Mouse (Mus musculus) inflammation-experienced regulatory T-cells, adult 6 months (primary cell): ENCODE measurements around the gene Stk25. TPM values are rescaled to one million over a fixed set of nuclear protein-coding genes. Genes with fewer than 3 reads are reported as not detected.

Experiments
- ATAC-seq: one replicate; pipeline ENCODE4 v1.8.0; 2017
- polyA plus RNA-seq, 3 experiments: library from polyadenylated mRNA; unstranded; fragments of 100-300 nt; shearing (Covaris generic); gene quantifications; one replicate each; pipeline ENCODE4 v1.2.1; 2017

Gene Stk25
- polyA plus RNA-seq, 3 experiments from 2014 or later: 30.5 to 33.7 (median 32.4) TPM

DNA sequence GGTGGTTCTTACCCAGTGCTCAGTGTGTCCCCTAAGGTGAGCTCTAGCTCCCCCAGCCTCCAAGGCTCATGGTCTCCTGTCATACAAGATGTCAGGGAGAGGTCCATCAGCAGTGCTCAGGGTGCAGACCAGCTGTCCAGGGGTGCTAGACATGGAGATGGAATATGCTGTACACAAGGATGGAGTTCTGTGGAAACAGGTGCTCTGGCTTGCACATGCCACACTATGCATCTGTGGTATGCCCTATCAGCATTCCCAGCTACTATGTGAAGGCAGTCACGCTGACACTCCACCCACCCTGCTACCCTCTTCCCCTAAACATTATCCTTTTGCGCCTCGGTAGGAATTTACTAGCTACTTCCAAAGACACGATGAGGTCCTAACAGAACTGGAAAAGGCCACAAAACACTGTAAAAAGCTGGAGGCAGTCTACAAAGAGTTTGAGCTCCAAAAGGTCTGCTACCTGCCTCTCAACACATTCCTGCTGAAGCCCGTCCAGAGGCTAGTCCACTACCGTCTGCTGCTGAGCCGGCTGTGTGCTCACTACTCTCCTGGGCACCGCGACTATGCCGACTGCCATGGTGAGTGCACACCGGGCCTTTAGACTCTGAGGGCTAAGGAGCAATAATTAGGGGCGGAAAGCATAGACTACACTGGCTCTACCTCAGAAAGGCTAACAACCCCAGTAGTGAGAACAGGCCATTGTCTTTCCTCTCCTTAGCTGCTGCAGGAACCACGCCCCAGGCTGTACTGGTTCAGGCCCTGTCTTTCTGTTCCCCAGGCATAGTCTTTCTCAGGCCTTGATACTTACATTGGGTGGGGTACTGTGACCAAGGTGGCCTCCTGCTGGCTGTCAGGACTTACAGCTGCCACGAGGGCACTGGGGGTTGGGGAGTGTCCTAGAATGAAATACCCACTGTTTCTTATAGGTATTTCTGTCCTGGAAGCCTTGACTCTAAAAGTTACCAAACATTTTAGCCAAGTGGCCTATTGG, 51.1 kb downstream of the Stk25 start:
- ATAC-seq: no peak

DNA sequence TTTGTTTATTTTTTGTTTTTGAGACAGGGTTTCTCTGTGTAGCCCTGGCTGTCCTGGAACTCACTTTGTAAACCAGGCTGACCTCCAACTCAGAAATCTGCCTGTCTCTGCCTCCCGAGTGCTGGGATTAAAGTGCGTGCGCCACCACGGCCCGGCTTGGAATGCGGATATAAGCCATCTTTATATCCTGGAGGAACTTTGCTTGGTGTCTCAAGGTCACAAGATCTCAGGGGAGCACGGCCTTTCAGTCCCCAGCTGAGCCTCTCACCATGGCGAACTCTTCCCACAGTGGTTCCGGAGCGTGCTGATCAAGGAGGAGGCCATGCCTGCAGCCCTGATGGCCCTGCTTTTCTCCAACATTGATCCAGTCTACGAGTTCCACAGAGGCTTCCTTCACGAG, 54.5 kb downstream of the Stk25 start:
- no peak for ATAC-seq

DNA sequence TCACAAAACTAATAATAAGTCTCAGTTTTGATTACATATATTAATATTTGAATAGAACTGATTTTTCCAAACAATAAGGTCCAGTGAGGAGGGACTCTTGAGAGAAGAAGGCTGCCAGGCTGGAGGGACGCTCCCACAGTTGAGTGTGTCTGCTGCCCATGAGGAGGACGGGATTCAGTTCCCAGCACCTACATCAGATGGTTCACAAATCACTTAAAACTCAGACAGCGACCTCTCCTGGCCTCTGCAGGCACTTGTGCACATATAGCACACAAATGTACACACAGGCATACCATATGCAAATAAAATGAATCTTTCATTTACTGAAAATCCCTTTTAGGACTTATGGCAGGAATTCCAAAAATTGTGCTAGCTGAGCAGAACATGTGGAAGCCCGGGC, 55.5 kb downstream of the Stk25 start:
- no peak for ATAC-seq

DNA sequence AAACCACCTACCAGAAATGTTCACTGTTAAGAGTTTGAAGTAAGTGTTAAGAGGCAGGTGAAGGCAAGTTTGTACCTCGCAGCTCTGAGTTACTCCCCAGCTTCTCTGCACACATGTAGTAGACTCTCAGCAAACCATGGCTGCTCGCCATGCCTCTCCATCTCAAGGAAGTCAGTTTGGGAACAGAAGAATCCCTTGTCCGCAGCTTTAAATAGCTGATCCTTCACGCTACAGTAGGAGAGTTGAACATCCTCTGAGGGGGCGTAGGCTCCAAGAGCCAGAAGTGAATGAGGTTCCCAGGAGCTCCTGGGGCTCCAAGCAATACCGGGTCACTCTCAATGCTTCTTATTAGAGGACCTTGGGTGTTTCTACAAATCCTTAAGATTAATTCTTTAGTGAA, 62.5 kb downstream of the Stk25 start:
- ATAC-seq: no peak

DNA sequence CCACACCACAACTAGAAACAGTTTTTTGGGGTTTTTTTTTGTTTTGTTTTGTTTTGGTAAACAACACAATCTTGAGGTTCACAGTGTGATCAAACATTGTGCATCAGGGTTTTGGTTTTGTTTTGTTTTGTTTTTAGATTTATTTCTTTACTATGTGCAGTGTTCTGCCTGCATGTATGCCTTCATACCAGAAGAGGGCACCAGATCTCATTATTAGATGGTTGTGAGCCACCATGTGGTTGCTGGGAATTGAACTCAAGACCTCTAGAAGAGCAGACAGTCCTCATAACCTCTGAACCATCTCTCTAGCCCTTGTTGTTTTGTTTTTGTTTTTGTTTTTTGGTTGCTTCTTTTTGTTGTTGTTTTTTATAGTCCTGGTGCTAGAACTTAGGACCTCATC, 64.5 kb downstream of the Stk25 start:
- ATAC-seq: no peak

DNA sequence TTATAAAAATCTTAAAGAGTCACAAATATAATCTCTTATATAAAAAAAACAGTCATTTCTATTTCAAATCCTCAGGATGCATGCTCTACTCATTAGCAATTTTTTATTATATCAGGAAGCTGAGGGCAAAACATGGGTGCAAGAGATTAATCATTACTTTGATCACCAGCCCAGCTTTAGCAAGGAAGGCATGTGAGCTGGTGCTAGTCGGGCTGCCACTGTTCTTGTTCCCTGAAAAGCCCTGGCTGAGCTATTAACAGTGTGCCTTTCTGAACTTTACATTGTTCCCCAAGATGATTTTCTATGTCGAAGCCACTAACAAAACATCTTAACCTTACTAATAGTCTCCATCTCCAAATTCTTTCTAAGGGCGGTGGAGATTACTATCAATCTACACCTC, 70.1 kb downstream of the Stk25 start:
- ATAC-seq: no peak

DNA sequence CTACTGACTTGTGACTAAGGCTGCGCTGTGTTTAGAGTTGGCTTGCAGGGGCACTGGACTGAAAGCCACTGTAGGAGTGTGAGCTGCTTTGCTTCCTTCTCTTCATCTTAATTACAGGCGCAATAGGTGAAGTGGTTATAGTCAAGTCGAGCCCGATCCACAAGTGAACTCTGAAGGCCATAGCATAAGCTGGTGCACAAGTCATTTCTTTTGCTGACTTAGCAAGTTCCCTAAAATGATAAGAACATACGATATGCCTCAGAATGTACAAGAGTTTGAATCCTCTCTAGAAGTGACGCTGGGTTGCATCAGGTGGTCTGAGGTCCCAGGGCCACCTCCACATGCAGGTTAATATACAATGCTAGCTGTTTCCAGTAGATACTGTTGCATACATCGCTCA, 76.9 kb downstream of the Stk25 start:
- no peak for ATAC-seq

DNA sequence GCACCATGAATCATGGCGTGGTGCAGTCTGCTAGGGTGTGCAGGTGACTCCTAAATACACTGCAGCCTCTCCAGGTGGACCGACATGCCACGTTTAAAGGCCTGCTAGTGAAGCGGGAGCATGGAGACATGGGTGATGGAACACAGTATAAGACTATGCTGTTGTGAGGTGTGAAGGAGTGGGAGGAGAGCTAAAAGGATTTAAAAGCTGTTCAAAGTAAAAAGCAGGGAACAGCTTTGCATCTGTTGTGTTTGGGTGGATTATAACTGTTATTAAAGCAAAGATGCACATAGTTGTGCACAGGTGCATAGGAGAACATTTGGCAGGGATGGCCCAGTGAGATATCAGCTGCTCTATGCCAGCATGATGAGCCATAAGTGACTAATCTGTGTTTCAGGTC, 80.6 kb downstream of the Stk25 start:
- ATAC-seq: no peak

DNA sequence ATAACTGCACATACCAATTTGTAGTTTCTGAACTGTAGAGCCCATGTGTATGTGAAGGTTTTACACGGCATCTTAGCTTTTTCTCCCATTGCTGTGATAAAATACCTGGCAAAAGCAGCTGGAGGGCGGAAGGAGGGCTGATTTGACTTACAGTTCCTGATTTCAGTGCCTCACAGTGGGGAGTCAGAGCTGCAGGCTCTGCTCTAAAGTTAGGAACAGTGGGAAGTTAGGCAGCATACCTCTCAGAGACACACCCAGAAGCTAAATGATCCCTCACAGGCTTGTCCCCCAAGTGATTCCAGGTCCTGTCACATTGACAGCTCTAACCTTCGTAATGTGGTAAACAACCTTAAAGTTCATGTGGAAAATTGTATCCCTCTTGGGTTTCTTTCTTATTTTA, 81.4 kb downstream of the Stk25 start:
- ATAC-seq: no peak

Other genes with a start within 250 kb of the Stk25 start
- 10 to 100 TPM; 49.3 to 72.0 (median 49.7) TPM for gene Hdlbp, start 179.8 kb downstream of the Stk25 start, polyA plus RNA-seq
- gene Farp2, start 146.6 kb downstream of the Stk25 start, polyA plus RNA-seq: 1 to 10 TPM in 1 of 3 experiments, under 1 TPM in 2; 0.71 to 2.2 (median 0.73) TPM
- gene Bok, start 27.0 kb upstream of the Stk25 start, polyA plus RNA-seq: not detected
- gene Atg4b, start 92.8 kb upstream of the Stk25 start, polyA plus RNA-seq: 10 to 100 TPM; 57.6 to 85.3 (median 63.8) TPM
- gene Thap4, start 96.2 kb upstream of the Stk25 start, polyA plus RNA-seq: 10 to 100 TPM; 13.8 to 21.0 (median 19.3) TPM
- 100 to 1,000 TPM; 113 to 143 (median 119) TPM for gene Dtymk, start 143.3 kb upstream of the Stk25 start, polyA plus RNA-seq
- gene Ing5, start 145.3 kb upstream of the Stk25 start, polyA plus RNA-seq: 10 to 100 TPM; 20.3 to 26.9 (median 22.1) TPM
- gene D2hgdh, start 166.2 kb upstream of the Stk25 start, polyA plus RNA-seq: 10 to 100 TPM; 17.0 to 22.7 (median 19.8) TPM
- not detected for gene Gal3st2, start 202.6 kb upstream of the Stk25 start, polyA plus RNA-seq